Mouse (Mus musculus) liver, postnatal 0 days (tissue): ENCODE results near the gene Fkbp6.

ENCODE experiments used
- CTCF ChIP-seq: sonication (generic); IDR thresholded peaks from 2 replicates; pipeline ENCODE4 v1.5.1; 2016; ENCODE audit warnings: antibody characterized with exemption, low read depth
- EP300 ChIP-seq: IDR thresholded peaks from 2 replicates; pipeline ENCODE4 v1.6.1; 2016; ENCODE audit warnings: antibody characterized with exemption, low read depth, mild to moderate bottlenecking

- TF ChIP-seq EP300, result no peak
- no peak for TF ChIP-seq CTCF
These were observed 21.4 kb upstream of the Fkbp6 start for GRCm38 (mm10) chr5:135371195-135371594.
